Mouse (Mus musculus): ENCODE data around the gene Slc30a3.
"Not testable (repeated sequence)": the region's sequence is repeated elsewhere in the genome, so short reads cannot be mapped to it uniquely, and the experiment has no call there.

The Slc30a3 gene

GRCm38 (mm10) chr5:31093151-31094041 is 14.6 kb downstream of the Slc30a3 start:
- peak; percentile 60 for DNase-seq

- DNase-seq, result no peak
Observed at GRCm38 (mm10) chr5:31092231-31092975, 15.6 kb downstream of the Slc30a3 start.

GRCm38 (mm10) chr5:31087131-31087530 is 20.9 kb downstream of the Slc30a3 start:
- no peak for DNase-seq

GRCm38 (mm10) chr5:31086606-31087005 is 21.4 kb downstream of the Slc30a3 start:
- no peak for DNase-seq

- no peak for DNase-seq
Observed at GRCm38 (mm10) chr5:31083949-31084348, 24.1 kb downstream of the Slc30a3 start.

GRCm38 (mm10) chr5:31082935-31083625 is 25.0 kb downstream of the Slc30a3 start:
- peak; percentile 33 for DNase-seq

GRCm38 (mm10) chr5:31082355-31082754 is 25.7 kb downstream of the Slc30a3 start:
- DNase-seq, result peak; percentile 85

GRCm38 (mm10) chr5:31081386-31081785 is 26.7 kb downstream of the Slc30a3 start:
- peak; percentile 70 for DNase-seq

DNA sequence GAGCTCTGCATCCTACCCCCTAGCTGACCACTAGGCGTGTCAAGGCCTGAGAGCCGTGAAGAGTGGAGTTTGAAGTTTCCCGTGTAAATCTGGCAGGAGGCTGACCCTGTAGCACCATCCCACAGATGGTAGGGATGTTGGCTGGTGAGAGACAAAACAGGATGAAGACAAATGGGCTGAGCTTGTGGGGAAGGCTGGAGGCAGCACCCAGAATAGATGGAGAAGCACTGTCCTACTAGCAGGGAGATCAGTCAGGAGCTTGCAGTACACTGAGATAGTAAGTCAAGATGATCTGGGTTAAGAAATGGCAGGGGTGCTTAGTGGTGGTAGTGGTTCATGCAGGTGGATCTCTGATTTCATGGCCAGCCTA is 27.3 kb downstream of the Slc30a3 start:
- DNase-seq, result no peak

- peak; percentile 56 for DNase-seq
Observed at GRCm38 (mm10) chr5:31080059-31080794, 27.8 kb downstream of the Slc30a3 start.

- DNase-seq, result no peak
Observed at GRCm38 (mm10) chr5:31076346-31076745, 31.7 kb downstream of the Slc30a3 start.

- no peak for DNase-seq
Observed at GRCm38 (mm10) chr5:31073176-31073575, 34.9 kb downstream of the Slc30a3 start.

GRCm38 (mm10) chr5:31071821-31072220 is 36.2 kb downstream of the Slc30a3 start:
- DNase-seq, result no peak

- DNase-seq, result no peak
Observed at GRCm38 (mm10) chr5:31071059-31071458, 37.0 kb downstream of the Slc30a3 start.

DNA sequence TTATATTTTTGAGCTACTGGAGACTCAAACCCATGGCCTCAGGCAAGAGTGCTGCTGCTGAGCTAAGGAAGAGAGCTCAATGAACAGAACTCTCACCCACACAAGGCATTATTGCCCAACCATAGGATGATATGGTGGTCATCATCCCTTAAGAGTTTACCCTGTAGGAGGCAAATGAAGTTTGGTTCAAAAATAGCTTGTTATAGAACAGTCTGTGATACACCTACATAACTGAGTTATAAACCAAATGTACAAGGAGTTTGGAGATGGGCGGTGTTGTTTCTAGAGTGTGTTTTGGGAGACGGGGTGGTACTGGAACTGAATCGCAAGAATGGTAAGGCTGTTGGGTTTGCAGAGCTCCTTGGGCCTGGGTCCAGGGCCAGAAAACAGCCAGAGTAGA is 38.2 kb downstream of the Slc30a3 start:
- no peak for DNase-seq

- no peak for DNase-seq
Observed at GRCm38 (mm10) chr5:31055216-31056140, 52.6 kb downstream of the Slc30a3 start.

DNA sequence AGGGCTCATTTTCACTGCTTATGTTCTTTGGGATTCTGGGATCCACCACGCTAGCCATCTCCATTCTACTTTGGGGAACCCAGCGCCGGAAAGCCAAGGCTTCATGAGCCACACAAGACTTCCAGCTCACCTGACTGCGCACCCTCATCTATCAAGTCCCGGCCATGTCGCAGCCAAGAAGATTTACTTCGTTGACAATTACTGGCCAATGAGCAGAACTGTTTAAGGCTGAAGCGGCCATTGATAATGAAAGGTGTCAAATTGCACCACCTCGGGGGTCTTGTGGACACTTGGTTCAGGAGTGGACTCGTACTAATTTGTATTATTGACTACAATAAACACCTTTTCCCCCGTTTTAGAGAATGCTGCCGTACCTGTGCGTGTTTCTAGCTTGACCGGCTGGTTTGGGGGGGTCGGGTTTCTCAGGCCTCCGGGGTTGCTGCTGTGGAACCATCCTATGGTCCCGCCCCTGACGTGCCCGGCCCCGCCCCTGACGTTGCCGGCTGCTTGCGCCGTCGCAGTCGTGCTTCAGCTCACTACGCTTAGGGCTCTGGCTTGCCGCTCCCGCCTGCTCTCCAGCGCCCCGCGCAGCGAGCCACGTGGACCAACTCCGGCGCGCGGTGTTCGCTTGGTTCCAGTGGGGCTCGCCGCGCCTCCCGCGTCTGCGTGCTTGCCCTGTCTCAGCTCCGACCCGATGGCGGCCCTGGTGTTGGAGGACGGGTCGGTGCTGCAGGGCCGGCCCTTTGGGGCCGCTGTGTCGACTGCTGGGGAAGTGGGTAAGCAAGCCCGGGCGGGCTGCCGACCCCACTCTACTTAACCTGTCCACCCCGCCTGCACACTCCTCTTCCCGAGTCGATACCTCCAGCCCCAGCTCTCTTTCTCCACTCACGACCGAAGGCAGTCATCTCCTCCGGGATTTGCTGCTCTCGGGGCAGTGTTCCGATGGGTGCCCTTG is 53.5 kb downstream of the Slc30a3 start, which contains the start of gene Cad:
Gene Cad (plus strand): TSS at position 520 of the 955 bp plus-strand sequence.
- peak; percentile 98 for DNase-seq

DNA sequence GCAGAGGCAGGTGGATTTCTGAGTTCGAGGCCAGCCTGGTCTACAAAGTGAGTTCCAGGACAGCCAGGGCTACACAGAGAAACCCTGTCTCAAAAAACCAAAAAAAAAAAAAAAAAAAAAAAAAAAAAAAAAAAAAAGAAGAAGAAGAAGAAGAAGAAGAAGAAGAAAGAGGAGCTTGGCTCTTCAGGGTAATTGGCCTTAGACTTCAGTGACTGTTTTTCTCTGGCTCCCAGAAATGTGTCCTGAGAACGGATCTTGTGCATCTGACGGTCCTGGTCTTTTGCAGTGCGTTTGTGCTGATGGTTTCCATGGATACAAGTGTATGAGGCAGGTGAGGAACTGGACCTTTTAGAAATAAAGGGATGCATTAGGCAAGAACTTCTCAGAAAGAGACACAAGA is 54.3 kb downstream of the Slc30a3 start:
- DNase-seq, result not testable (repeated sequence)

- no peak for DNase-seq
Observed at GRCm38 (mm10) chr5:31050427-31050826, 57.6 kb downstream of the Slc30a3 start.
